28 mouse cellular contexts compared by ENCODE assay signal in the genomic region with DNA sequence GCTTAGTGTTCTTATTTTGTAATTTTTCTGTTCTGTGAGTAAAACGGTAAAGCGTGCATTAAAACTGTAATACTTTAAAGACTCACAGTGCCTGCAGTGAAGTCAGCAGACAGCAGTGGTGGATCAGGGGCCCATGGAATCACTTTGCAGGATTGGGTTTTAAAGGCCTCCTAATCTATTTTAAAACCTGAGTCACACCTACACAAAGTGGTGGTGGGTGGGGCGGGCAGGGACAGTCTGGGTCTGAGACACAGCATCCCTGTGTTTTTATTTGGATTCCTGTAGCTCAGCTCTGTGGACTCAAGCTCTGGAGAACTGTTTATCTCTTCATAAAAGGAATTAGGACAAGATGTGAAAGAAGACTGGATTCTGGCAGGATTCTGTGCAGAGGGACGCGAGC.
"Had no signal": no experiment of that assay in that cellular context is flagged by ENCODE, and none has a peak within 500 bp of the region (broad histone marks: within the 10 kb centered on the region; RNA-seq: fewer than 3 reads in every experiment).

No protein-coding gene starts in this region.

- H3K27me3 ChIP-seq: embryonic facial prominence, embryonic 12.5 days; embryonic facial prominence, embryonic 13.5 days; embryonic facial prominence, embryonic 15.5 days; forebrain, embryonic 12.5 days; forebrain, embryonic 13.5 days; forebrain, embryonic 15.5 days had no signal

- H3K36me3 ChIP-seq: embryonic facial prominence, embryonic 10.5 days; embryonic facial prominence, embryonic 12.5 days; embryonic facial prominence, embryonic 13.5 days; embryonic facial prominence, embryonic 15.5 days; forebrain, embryonic 10.5 days; forebrain, embryonic 12.5 days; forebrain, embryonic 15.5 days had no signal

- H3K4me1 ChIP-seq: embryonic facial prominence, embryonic 12.5 days; embryonic facial prominence, embryonic 13.5 days; embryonic facial prominence, embryonic 15.5 days; forebrain, embryonic 12.5 days; forebrain, embryonic 13.5 days; forebrain, embryonic 15.5 days had no signal

- H3K4me3 ChIP-seq: embryonic facial prominence, embryonic 10.5 days; embryonic facial prominence, embryonic 12.5 days; embryonic facial prominence, embryonic 13.5 days; embryonic facial prominence, embryonic 15.5 days; erythroblast, embryonic 14.5 days; forebrain, embryonic 10.5 days; forebrain, embryonic 12.5 days; forebrain, embryonic 13.5 days; forebrain, embryonic 15.5 days; gastrocnemius, adult 2 months; heart, adult 2 months had no signal

- H3K9me3 ChIP-seq: embryonic facial prominence, embryonic 10.5 days; embryonic facial prominence, embryonic 12.5 days; embryonic facial prominence, embryonic 13.5 days; embryonic facial prominence, embryonic 15.5 days; forebrain, embryonic 10.5 days; forebrain, embryonic 12.5 days; forebrain, embryonic 13.5 days; forebrain, embryonic 15.5 days had no signal

- H3K9ac ChIP-seq: embryonic facial prominence, embryonic 12.5 days; embryonic facial prominence, embryonic 13.5 days; embryonic facial prominence, embryonic 15.5 days; forebrain, embryonic 12.5 days; forebrain, embryonic 13.5 days; forebrain, embryonic 15.5 days; forebrain, postnatal 0 days had no signal

- H3K4me2 ChIP-seq: embryonic facial prominence, embryonic 12.5 days; embryonic facial prominence, embryonic 13.5 days; embryonic facial prominence, embryonic 15.5 days; forebrain, embryonic 12.5 days; forebrain, embryonic 13.5 days; forebrain, embryonic 15.5 days had no signal

- ATAC-seq: forebrain, embryonic 13.5 days; forebrain, embryonic 14.5 days; forebrain, embryonic 15.5 days; forebrain, embryonic 16.5 days; forebrain, postnatal 0 days had no signal

- H3K27ac ChIP-seq: embryonic facial prominence, embryonic 10.5 days; embryonic facial prominence, embryonic 12.5 days; embryonic facial prominence, embryonic 13.5 days; embryonic facial prominence, embryonic 15.5 days; forebrain, embryonic 10.5 days; forebrain, embryonic 12.5 days; forebrain, embryonic 13.5 days; forebrain, embryonic 15.5 days; gastrocnemius, adult 2 months; heart, adult 2 months had no signal

- DNase-seq: cerebellum, adult 2 months; cerebellum, adult 8-10 months; cerebellum, adult 9-10 months; cerebellum, adult 9-11 months; cerebellum, postnatal 10 days; cerebellum, postnatal 14 days; cerebellum, postnatal 25 days; cerebellum, postnatal 36 days; embryo, embryonic 11 days; forebrain, postnatal 0 days; gastrocnemius, adult 2 months; gastrocnemius, postnatal 10 days; gastrocnemius, postnatal 14 days; gastrocnemius, postnatal 25 days; gastrocnemius, postnatal 36 days; heart, adult 18-20 months; heart, adult 2 months had no signal
